Mouse (Mus musculus): ENCODE measurements at regions not wholly inside any gene's neighbourhood (a gene's known extent, or its start where the extent isn't known, plus 50 kb on each side); places are given as distances from the start of the nearest gene placed in this dataset.

DNA sequence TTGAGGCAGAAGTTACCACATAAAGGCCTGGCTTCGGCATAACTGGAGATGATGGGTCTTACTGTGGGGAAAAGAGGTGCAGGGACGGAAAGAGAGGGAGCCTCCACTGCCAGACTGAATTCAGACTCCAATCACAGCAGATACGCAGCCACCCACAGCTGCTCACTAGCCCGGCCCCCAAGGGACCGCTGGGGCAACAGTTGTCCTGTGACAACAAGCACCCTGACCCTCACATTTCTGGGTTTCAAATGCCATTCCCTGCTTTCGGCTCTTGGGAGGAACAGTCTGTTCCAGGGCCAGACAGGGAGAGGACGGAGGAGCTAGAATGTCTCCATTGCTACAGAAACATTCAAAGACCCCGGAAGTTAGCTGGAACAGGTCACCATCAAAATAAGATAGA, 75.0 kb upstream of the Errfi1 start:
- no peaks in the 10 kb centered on the region for H3K36me3 ChIP-seq (ENCODE audit: inconsistent target)
- no peak overlapping the region for H3K4me3 ChIP-seq (ENCODE audit: inconsistent target)
- 74% methylated on average over 7 of the region's 8 CpGs for WGBS (ENCODE audit: missing documents)
- H3K27ac ChIP-seq = no peak overlapping the region
- H3K79me2 ChIP-seq (ENCODE audit: inconsistent target) = no peaks in the 10 kb centered on the region

DNA sequence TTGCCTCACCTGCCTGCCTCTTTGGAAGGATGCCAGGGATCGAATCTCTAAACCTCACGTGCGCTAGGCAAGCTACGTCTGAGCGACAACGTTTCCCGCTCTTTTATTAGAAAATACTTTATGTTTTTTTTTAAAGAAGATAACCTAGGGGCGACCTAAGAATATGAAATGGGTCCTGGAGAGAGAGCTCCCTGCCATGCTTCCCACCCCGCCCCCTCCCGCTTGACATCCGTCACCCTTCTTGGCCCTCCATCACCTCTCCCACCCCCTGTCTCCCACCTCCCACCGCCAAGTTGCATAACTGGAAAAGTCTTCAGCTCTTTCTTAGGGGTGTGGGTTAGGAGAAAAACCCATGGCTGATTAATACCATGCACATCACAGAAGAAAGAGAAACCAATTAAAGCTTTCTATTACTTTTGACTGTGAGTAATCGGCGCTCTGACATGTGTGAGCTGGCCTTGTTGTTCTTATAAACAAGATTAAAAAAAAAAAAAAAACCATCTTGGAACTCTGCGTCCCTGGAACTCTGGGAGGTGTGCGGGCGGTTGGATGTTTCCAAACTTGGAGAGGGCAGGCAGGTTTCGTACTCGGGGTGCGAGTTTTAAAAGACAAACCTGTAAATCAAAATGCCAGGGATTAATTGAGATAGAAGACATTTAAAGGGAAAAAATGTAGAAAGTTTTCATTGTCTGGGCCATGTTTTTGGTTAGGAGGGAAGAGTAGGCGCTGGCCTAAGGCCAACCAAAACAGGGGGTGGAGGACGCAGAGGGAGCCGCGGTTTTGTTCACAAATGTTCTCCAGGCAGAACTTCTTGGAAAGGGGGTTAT, 77.8 kb upstream of the Errfi1 start:
- no peak overlapping the region for H3K4me3 ChIP-seq (ENCODE audit: inconsistent target)
- H3K27ac ChIP-seq = no peak overlapping the region
- WGBS (ENCODE audit: missing documents) = 91% methylated on average over 24 of the region's 24 CpGs
- no peaks in the 10 kb centered on the region for H3K36me3 ChIP-seq (ENCODE audit: inconsistent target)
- H3K79me2 ChIP-seq (ENCODE audit: inconsistent target) = no peaks in the 10 kb centered on the region

DNA sequence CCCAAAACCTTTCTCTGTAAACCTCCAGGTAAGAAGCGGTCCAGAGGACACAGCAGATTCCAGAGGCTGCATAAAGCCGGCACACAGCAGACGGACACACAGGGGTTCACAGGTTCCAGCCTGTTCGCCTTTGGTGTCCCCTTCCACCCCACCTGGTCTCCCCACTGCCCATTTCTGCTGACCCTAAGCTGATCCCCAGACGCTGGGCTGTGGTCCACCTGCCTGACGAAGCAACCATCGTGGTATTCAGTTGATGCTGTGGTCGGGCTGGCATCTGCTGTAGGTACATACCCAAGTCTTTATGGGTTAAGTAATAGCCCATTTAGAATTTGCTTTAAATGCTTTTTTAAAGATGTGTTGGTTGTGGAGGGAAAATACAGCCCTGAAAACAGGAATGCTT, 78.4 kb upstream of the Errfi1 start:
- H3K36me3 ChIP-seq (ENCODE audit: inconsistent target) = no peaks in the 10 kb centered on the region
- 96% methylated on average over 8 of the region's 8 CpGs for WGBS (ENCODE audit: missing documents)

DNA sequence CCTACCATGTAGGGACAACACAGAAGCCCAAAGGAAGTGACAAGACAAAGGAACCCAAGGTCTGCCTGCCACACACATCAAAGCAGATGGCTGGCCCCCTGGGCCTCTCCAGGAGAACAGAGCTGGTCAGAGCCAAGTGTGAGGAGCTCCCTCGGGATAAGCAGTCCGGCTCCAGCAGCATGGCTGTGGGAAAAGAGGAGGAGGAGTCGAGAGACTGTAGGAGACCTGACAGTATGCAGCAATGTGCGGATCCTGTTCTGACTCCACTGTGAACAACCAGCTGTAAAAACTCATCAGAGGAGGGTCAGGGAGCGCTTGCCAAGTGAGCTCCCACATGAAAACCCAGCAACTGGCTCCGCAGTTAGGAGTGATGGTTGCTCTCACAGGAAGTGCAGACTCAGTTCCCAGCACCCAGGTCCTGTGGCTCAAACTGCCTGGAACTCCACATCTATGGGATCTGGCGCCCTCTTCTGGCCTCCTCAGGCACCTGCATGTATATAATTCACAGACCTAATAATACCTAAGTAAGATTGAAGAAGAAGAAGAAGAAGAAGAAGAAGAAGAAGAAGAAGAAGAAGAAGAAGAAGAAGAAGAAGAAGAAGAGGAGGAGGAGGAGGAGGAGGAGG, 79.3 kb upstream of the Errfi1 start:
- Histone ChIP-seq H3K36me3 (ENCODE audit: inconsistent target) (no peaks in the 10 kb centered on the region), H3K4me3 (ENCODE audit: inconsistent target) (no peak overlapping the region), H3K79me2 (ENCODE audit: inconsistent target) (no peaks in the 10 kb centered on the region), H3K27ac (no peak overlapping the region)
- WGBS (ENCODE audit: missing documents) = 88% methylated on average over 7 of the region's 7 CpGs

More for the DNA sequence above, 78.4 kb upstream of the Errfi1 start:
- Histone ChIP-seq H3K4me3 (ENCODE audit: inconsistent target) (no peak overlapping the region), H3K79me2 (ENCODE audit: inconsistent target) (no peaks in the 10 kb centered on the region), H3K27ac (no peak overlapping the region)

DNA sequence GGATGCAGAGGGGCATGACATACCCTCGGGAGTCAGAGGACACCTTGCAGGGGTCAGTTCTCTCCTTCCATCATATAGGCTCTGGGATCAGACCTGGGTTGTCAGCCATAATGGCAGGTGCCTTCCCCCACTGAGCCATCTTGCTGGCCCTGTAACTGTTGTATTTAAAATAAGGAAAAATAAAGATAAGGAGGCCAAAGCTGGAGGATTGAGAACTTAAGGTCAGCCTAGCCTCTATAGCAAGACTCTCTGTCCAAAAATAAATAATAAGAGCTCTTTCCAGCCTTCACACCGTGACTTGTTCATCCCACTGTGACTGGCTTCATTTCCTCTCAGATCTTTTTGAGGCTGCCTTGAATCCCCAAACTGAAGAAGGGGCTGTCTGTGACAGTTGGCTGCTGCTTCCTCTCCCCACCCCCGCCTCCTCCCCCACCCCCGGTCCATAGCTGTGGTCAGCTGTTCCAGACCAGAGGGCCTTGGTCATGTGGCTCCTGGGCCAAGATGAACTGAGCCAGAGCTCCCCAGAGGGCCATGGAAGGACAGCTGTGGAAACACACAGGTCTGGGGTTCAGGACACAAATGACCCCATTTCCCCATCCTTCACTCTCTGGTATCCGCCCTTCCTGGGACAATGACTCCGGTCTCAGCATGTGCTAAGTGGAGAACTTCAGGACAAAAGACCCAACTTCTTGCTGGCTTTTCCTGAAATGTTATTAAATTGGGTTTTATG, 81.6 kb upstream of the Errfi1 start:
- 75% methylated on average over 6 of the region's 6 CpGs for WGBS (ENCODE audit: missing documents)
- Histone ChIP-seq H3K79me2 (ENCODE audit: inconsistent target) (no peaks in the 10 kb centered on the region), H3K27ac (no peak overlapping the region), H3K4me3 (ENCODE audit: inconsistent target) (no peak overlapping the region), H3K36me3 (ENCODE audit: inconsistent target) (no peaks in the 10 kb centered on the region)

DNA sequence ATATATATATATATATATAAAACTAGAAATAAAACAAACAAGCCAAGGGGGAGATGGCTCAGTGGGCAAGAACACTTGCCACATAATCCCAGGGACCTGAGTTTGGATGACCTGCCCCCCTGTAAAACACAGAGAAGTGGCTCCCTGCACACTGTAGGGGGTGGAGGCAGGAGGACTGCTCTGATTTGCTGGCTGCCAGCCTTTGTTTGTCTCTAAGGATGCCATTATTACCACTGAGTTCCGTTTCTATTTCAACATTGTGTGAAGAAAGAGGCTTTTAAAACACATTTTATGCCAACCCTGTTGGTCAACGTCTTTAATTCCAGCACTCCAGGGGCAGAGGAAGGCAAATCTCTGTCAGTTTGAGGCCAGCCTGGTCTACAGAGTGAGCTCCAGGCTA, 82.2 kb upstream of the Errfi1 start:
- Histone ChIP-seq H3K4me3 (ENCODE audit: inconsistent target) (no peak overlapping the region), H3K27ac (no peak overlapping the region), H3K79me2 (ENCODE audit: inconsistent target) (no peaks in the 10 kb centered on the region), H3K36me3 (ENCODE audit: inconsistent target) (no peaks in the 10 kb centered on the region)
- WGBS (ENCODE audit: missing documents) = 64% methylated on average over 1 of the region's 2 CpGs

DNA sequence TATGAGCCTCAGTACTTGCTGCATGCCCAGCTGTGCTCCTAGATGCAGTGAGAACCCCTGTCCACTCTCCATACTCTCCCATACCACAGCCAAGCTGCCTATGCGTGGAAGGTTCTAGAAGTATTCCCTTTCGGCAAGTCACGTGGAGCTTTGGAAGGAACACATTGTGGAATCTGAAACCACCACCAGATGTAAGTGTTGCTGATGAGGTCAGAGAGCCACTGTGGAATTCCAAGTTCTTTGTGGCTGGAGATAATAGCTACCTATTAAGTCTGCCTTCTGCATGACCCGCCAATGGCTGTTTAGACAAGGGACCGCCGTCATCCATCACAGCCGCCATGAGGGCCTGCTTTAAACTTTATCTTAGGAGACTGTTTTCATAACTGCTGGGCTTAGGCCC, 84.7 kb upstream of the Errfi1 start:
- no peaks in the 10 kb centered on the region for H3K79me2 ChIP-seq (ENCODE audit: inconsistent target)
- no peak overlapping the region for H3K27ac ChIP-seq
- 93% methylated on average over 7 of the region's 7 CpGs for WGBS (ENCODE audit: missing documents)
- H3K36me3 ChIP-seq (ENCODE audit: inconsistent target) = no peaks in the 10 kb centered on the region
- no peak overlapping the region for H3K4me3 ChIP-seq (ENCODE audit: inconsistent target)

DNA sequence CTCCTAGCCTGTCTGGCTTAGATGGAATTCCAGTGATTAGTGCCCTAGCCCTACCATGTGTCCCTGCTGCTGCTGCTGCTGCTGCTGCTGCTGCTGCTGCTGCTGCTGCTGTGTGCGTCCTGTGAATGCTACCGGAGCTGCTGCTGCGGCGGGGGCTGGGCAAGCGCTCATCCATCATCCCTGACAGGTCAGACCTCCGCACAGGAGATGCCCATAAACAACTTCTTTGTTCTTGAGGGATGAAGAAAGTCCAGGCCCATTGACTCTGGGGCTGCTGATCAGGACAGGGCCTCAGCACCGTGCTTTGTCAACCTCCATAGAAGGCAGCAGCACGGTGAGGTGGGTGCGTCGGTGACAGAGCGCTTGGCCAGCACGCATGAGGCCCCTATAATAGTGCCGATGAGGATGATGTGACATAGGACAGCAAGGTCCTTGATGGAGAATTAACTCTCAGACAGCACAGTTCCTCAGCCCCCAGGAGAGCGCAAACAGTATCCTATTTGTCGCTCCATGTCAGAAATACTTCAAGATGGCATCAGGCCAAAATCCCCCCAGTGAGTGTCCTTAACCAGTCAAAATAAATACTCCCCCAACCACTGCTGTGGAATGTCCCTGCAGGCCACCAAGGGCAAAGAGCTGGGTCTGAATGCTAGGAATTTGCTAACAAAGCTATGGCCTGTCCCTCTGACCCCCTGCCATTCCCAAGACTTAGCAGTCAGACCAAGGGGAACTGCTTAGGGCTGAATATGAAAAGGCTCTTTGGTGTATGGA, 95.1 kb upstream of the Errfi1 start:
- no peak overlapping the region for H3K4me3 ChIP-seq (ENCODE audit: inconsistent target)
- H3K36me3 ChIP-seq (ENCODE audit: inconsistent target) = no peaks in the 10 kb centered on the region
- H3K27ac ChIP-seq = no peak overlapping the region
- 58% methylated on average over 14 of the region's 15 CpGs for WGBS (ENCODE audit: missing documents)
- H3K79me2 ChIP-seq (ENCODE audit: inconsistent target) = no peaks in the 10 kb centered on the region

DNA sequence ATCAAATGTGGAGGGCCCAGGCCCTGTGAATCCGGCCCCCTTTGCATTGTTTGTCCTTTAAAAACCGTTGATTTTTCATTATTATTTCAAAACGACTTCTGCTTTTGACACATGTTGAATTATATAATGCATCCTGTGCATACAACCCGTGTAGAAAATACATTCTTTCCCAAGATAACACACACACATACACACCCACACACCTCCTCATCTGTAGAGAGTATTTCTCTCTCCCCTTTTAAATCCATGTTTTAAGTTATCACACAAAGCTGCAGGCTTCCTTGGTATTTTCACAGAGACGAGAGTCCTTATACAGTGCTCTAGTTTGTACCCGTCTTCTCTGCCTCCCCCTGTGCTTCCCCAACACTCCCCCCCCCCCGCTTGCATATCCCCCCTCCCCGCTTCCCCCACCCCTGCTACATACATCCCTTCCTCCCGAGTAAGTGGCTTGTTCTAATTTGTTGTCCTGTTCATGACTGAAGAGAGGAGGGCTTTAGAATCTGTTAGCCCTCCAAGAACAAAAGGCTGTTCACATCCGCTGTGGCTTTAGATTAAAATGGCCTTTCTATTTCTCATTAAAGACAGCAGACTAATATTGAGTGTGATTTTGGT, 95.8 kb upstream of the Errfi1 start:
- WGBS (ENCODE audit: missing documents) = 39% methylated on average over 8 of the region's 10 CpGs
- Histone ChIP-seq H3K27ac (no peak overlapping the region), H3K79me2 (ENCODE audit: inconsistent target) (no peaks in the 10 kb centered on the region), H3K4me3 (ENCODE audit: inconsistent target) (no peak overlapping the region), H3K36me3 (ENCODE audit: inconsistent target) (no peaks in the 10 kb centered on the region)

DNA sequence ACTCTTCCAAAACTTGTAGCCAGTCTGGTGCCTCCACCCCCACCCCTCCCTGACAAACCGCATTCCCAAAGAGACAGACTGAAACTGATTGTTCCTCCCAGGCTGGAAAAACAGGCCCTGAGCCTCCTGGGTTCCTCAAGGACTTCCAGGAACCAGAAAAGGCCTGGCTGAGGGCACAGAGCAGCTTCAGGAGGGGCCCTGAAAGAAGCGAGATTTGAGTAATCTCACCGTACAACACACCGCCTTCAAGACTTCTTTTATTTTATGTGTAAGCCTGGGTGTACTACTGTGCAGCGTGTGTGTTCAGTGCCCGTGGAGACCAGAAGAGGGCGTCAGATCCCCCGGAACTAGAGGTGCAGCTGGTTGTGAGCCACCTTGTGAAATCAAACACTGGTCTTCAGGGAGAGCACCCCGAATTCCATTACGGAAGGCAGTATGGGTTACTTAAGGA, 96.4 kb upstream of the Errfi1 start:
- no peak overlapping the region for H3K27ac ChIP-seq
- 80% methylated on average over 10 of the region's 10 CpGs for WGBS (ENCODE audit: missing documents)
- H3K4me3 ChIP-seq (ENCODE audit: inconsistent target) = no peak overlapping the region
- no peaks in the 10 kb centered on the region for H3K79me2 ChIP-seq (ENCODE audit: inconsistent target)
- no peaks in the 10 kb centered on the region for H3K36me3 ChIP-seq (ENCODE audit: inconsistent target)

DNA sequence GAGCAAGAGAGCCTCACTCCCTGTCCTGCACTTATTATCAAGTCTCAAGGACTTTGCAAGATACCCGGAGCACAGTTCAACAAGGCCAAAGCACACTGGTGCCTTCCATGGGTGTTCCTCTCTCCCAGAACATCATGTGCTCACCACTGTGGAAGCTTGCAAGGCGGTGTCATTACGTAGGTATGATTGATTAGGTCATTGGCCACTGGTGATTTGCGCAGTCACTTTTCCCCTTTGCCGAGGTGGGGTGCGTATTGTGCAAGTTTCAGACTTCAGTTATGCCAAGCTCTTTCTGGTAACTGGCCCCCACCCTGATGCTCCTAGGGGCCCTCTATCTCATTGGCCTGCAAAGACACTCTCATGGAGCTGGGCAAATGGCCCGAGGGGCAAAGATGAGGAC, 98.3 kb upstream of the Errfi1 start:
- 92% methylated on average over 7 of the region's 7 CpGs for WGBS (ENCODE audit: missing documents)
- Histone ChIP-seq H3K79me2 (ENCODE audit: inconsistent target) (no peaks in the 10 kb centered on the region), H3K4me3 (ENCODE audit: inconsistent target) (no peak overlapping the region), H3K27ac (no peak overlapping the region), H3K36me3 (ENCODE audit: inconsistent target) (no peaks in the 10 kb centered on the region)

DNA sequence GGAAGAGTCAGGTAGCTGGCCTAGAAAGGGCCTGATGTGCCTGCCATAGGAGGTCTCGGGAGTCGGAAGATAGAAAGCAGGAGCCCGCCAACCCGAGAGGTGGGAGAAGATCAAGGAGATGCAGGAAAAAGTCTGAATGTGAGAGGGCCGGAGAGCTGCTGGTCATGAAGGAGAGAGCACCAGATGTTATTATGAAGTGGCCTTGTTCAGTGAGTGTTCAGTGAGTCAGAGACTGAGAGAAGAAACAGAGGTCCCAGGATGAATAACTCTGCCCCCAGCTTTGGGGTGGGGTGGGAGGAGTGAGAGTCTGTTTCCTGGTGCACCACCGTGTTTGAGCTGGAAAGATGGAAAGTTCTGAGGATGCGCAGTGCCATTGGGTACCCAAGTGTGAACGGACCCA, 100.2 kb upstream of the Slc45a1 start:
- Histone ChIP-seq H3K27ac (no peak overlapping the region), H3K36me3 (ENCODE audit: inconsistent target) (no peaks in the 10 kb centered on the region), H3K79me2 (ENCODE audit: inconsistent target) (no peaks in the 10 kb centered on the region), H3K4me3 (ENCODE audit: inconsistent target) (no peak overlapping the region)
- 98% methylated on average over 8 of the region's 8 CpGs for WGBS (ENCODE audit: missing documents)

DNA sequence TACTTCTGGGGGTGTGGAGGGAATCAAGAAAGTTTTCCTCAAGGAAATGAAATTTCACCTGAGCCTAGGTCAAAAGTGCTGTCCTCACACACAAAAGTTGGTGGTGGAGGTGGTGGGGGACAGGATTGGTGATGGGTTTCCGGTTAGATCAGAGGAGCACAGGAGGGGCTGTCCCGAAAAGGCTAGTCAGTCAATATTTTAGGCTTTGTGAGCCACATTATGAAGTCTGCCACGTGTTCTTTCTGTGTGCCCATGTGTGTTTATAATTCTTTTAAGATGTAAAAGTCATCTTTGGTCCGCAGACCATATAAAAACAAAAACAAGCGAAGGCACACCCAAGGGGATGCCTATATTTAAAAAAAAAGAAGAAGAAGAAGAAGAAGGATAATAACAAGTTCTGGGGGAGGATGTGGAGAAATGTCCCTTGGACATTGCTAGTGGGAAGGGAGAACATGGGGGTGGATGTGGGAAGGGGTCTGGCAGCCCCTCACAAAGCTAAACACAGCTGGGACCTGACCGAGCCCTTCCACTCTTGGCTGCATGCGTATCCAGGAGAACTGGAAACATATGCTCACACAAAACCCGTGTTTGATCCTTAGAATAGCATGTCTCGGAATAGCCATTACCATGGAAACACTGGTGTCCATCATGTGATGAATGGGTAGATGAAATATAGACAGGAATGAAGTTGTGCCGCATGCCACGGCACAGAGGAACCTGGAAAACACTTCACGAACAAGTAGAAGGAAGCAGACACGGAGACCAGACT, 98.7 kb upstream of the Slc45a1 start:
- Histone ChIP-seq H3K36me3 (ENCODE audit: inconsistent target) (no peaks in the 10 kb centered on the region), H3K4me3 (ENCODE audit: inconsistent target) (no peak overlapping the region), H3K27ac (no peak overlapping the region), H3K79me2 (ENCODE audit: inconsistent target) (no peaks in the 10 kb centered on the region)
- WGBS (ENCODE audit: missing documents) = 94% methylated on average over 13 of the region's 13 CpGs

DNA sequence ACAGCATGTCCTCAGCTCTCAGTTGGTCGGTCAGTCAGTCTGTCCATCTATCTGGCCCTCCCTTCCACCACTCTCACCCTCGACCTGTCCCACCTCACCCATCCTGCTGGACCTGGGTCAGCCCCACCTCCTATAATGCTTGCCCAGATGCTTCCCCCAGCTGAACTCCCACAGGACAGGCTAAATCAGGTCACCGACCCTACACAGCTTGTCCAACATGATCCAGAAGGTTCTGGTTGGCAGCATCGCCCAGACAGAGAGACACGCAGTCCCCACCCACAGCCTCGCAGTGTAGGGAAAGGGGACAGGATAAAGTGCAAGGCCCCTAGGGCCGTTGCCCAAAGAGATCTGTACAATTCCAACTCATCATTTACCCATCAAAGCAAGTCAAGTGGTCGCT, 97.1 kb upstream of the Slc45a1 start:
- H3K27ac ChIP-seq = no peak overlapping the region
- H3K4me3 ChIP-seq (ENCODE audit: inconsistent target) = no peak overlapping the region
- no peaks in the 10 kb centered on the region for H3K36me3 ChIP-seq (ENCODE audit: inconsistent target)
- no peaks in the 10 kb centered on the region for H3K79me2 ChIP-seq (ENCODE audit: inconsistent target)
- WGBS (ENCODE audit: missing documents) = 94% methylated on average over 8 of the region's 8 CpGs
